Mouse (Mus musculus) gastrocnemius, postnatal 25 days (tissue): ENCODE data around the gene Ppp5c. TPM values are rescaled to one million over a fixed set of nuclear protein-coding genes. Genes with fewer than 3 reads are reported as not detected.
"Not testable (repeated sequence)": the region's sequence is repeated elsewhere in the genome, so short reads cannot be mapped to it uniquely, and the experiment has no call there.

Source experiments
- DNase-seq: peaks from one replicate; pipeline ENCODE4 v3.0.0; 2022
- long read RNA-seq, 2 experiments: library from polyadenylated mRNA; stranded (forward); transcript quantifications; one replicate each; pipeline ENCODE4 v2.0.0; 2021
- total RNA-seq, 2 experiments: library from RNA; stranded (reverse); gene quantifications; 1 replicate in 1 of 2; 2 replicates in 1 of 2; pipeline ENCODE4 v1.2.3; 2021

Gene Ppp5c
- total RNA-seq = 10 to 100 TPM; 59.8 to 68.1 TPM
- long read RNA-seq, experiment 1, transcript Ppp5c-201 (13 exons, 2,072 nt) = major isoform, 70 of 89 reads
- long read RNA-seq, experiment 1, partial matches to known transcripts = 8 of 89 reads
- long read RNA-seq, experiment 1, other reads (novel, unspliced or antisense) = 10 of 89 reads
- long read RNA-seq, experiment 2, transcript Ppp5c-201 (13 exons, 2,072 nt) = major isoform, 62 of 70 reads
- long read RNA-seq, experiment 2, partial matches to known transcripts = 3 of 70 reads
- long read RNA-seq, experiment 2, other reads (novel, unspliced or antisense) = 4 of 70 reads

- DNase-seq = peak; percentile 92
These were observed at the start of gene Ppp5c for GRCm38 (mm10) chr7:17027588-17028343. TSS of gene Ppp5c (minus strand) at chr7:17027924.

GRCm38 (mm10) chr7:17076542-17076941 is 48.8 kb upstream of the Ppp5c start:
- no peak for DNase-seq

- no peak for DNase-seq
These were observed 46.3 kb upstream of the Ppp5c start, which contains the start of gene Psg16 for GRCm38 (mm10) chr7:17073904-17074615. TSS of gene Psg16 (plus strand) at chr7:17074040.

- DNase-seq = no peak
These were observed 45.8 kb upstream of the Ppp5c start for GRCm38 (mm10) chr7:17073513-17073903.

- DNase-seq = not testable (repeated sequence)
These were observed 39.9 kb upstream of the Ppp5c start for GRCm38 (mm10) chr7:17067651-17068050.

GRCm38 (mm10) chr7:17067000-17067399 is 39.3 kb upstream of the Ppp5c start:
- DNase-seq = no peak

- DNase-seq = peak; percentile 51
These were observed 38.7 kb upstream of the Ppp5c start for GRCm38 (mm10) chr7:17066412-17066811.

GRCm38 (mm10) chr7:17065620-17066019 is 37.9 kb upstream of the Ppp5c start:
- DNase-seq = no peak

GRCm38 (mm10) chr7:17062845-17063244 is 35.1 kb upstream of the Ppp5c start:
- DNase-seq = no peak

GRCm38 (mm10) chr7:17062389-17062788 is 34.7 kb upstream of the Ppp5c start, which contains the start of gene Hif3a:
TSS of gene Hif3a (minus strand) at chr7:17062427.
- DNase-seq = peak; percentile 69

GRCm38 (mm10) chr7:17060782-17061605 is 33.3 kb upstream of the Ppp5c start:
- DNase-seq = peak; percentile 71

GRCm38 (mm10) chr7:17060031-17060781 is 32.5 kb upstream of the Ppp5c start:
- peak; percentile 95 for DNase-seq

- no peak for DNase-seq
These were observed 31.7 kb upstream of the Ppp5c start for GRCm38 (mm10) chr7:17059463-17059844.

- peak; percentile 36 for DNase-seq
These were observed 31.2 kb upstream of the Ppp5c start for GRCm38 (mm10) chr7:17058816-17059462.

GRCm38 (mm10) chr7:17058071-17058689 is 30.5 kb upstream of the Ppp5c start:
- peak; percentile 97 for DNase-seq

GRCm38 (mm10) chr7:17056601-17057523 is 29.1 kb upstream of the Ppp5c start:
- peak; percentile 36 for DNase-seq

GRCm38 (mm10) chr7:17056081-17056581 is 28.4 kb upstream of the Ppp5c start:
- peak; percentile 89 for DNase-seq

- no peak for DNase-seq
These were observed 27.7 kb upstream of the Ppp5c start for GRCm38 (mm10) chr7:17055287-17055946.
